Mouse (Mus musculus): ENCODE data around the gene Gja8.
A peak's percentile ranks its signal among the peaks of the same experiment; 100 is the strongest.

Gja8 gene

DNA sequence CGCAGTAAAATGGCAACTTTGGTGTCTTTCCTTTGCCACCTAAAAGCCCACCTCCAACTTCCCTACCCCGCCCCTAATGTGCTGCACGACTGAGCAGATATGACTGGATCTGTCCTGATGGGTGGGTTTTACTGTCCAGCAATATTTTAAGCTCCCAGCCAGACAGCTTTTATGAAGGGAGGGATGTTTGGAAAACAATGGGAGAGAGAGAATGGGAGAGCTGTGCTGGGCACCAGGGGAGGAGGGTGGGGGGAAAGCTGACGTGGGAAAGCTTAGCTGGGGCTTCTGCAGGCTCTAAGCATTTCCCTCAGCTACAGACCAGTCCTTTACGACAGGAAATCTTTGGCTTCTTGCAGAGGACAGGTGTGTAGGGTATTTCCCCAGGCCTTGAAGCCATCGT, at the start of gene Gja8:
TSS of gene Gja8 (minus strand) at position 101 of the 400 bp plus-strand sequence.
- no peak for DNase-seq (ENCODE audit: low spot score in 2 of 2)

GRCm38 (mm10) chr3:96974467-96974866, 48.6 kb upstream of the Gja8 start:
- no peak for DNase-seq (ENCODE audit: low spot score in 2 of 2)

DNA sequence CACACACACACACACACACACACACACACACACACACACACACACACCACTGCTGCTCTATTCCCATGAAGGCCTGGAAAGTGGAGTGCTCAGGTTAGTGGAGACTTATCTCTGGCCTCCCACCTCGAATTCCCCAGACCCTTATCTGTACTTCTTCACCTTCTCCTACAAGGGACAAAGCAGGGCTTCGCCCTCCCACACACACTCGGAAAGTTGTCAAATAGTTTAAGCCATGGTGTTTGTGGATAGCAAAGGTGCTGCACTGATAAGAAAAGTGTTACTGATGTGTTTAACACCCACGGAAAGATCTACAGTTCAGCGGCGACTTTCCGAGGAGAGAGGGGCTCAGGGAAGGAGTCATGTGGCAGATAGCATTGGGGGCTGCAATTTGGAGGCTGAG, 45.2 kb upstream of the Gja8 start:
- no peak for DNase-seq (ENCODE audit: low spot score in 2 of 2)

GRCm38 (mm10) chr3:96963088-96964034, 37.5 kb upstream of the Gja8 start:
- DNase-seq (ENCODE audit: low spot score in 2 of 2), result no peak

DNA sequence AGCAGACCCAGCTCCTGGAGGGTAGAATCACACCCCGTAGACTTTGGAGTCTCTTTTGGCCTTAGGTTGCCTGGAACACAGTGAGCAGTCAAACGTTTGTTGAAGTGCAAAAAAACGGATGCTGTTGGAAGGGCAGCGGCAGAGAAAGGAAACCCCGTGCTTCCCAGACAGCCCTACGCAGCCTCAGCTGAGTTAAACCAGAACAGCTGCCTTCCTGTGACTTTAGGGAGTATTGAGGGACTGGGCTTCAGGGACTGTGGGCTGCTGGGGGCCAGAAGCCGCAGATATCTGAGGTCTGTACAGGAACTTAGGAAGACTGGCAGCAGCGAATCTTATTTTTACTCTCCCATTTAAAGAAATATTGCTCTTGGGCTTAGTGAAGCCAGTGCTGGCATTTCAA, 34.8 kb upstream of the Gja8 start:
- no peak for DNase-seq (ENCODE audit: low spot score in 2 of 2)

DNA sequence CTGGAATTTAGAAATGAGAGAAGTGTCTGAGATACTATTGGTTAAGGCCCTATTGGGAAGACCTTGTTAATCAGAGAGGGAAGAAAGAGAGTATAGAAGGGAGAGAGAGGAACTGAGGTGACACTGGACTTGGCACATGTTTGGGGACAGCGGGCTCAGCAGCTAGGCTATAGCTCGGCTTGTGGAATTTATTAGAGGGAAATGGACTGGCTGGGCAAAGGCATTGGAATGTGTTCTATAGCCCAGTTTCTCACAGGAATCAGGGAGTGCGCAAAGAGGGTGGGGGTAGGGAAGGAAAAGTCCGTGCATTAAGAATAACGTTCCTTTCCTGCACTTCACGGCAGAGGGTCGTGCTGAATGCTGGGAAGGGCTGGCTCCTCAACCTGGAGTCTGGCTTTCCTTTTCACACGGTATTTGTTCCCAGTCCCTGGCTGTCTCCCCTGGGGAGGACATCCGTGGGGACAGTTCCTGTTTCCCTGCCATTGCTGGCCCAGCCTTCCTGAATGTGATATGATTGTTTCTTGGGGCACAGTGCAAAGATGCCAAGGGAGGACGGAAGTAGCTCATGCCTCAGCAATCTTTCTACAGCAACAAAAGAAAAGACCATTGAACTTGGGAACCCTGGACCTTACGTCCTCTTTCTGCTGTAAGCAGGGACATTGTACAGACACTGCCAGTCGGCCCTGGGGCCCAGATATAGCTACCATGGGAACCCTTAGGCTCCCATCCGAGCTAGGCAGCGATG, 27.8 kb upstream of the Gja8 start:
- DNase-seq (ENCODE audit: low spot score in 2 of 2), result no peak

- DNase-seq (ENCODE audit: low spot score in 2 of 2), result no peak
These were observed 16.9 kb upstream of the Gja8 start for GRCm38 (mm10) chr3:96942706-96943105.

- peak; percentile 73 to 83 for DNase-seq (ENCODE audit: low spot score in 2 of 2)
These were observed 12.9 kb upstream of the Gja8 start for GRCm38 (mm10) chr3:96938738-96939137.

DNA sequence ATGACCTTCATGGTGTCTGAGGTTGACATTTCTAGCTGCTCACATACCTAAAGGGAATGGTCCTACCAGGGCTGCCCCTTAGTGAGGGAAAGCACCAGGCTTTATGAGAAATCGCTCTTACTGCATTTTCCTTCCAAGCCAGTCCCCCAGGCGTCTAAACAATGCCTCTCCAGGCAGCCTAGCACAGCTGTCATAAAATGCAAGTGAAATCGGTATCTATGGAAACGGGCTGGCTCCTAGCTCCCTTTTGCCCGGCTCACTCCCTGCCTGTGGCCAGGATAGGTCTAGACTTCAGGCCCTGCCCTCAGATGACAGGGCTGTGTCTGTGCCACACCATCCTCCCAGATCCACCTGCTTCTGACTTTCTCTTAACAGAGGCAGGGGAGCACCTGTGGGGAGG, 11.8 kb upstream of the Gja8 start:
- no peak for DNase-seq (ENCODE audit: low spot score in 2 of 2)

- no peak for DNase-seq (ENCODE audit: low spot score in 2 of 2)
These were observed 10.4 kb upstream of the Gja8 start for GRCm38 (mm10) chr3:96936241-96936640.

GRCm38 (mm10) chr3:96931261-96931681, 5.5 kb upstream of the Gja8 start:
- no peak for DNase-seq (ENCODE audit: low spot score in 2 of 2)

DNA sequence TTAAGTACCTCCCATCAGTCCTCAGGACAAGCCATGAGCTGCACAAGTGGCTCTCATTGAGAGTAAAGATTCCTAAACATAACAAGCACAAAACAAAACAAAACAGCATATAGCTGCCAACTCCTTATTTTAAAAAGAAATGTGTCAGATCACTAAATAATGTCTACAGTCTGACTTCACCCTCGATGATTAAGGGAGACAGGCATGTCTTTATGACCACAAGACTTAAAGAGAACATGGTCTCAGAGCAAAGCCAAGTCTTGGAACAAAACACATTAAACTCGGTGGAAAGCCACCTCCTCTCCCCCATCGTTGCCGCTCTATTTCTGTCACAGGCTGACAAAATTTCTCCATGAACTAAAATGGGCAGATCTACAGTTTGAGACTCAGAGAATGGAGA, 1.2 kb downstream of the Gja8 start:
- no peak for DNase-seq (ENCODE audit: low spot score in 2 of 2)

DNA sequence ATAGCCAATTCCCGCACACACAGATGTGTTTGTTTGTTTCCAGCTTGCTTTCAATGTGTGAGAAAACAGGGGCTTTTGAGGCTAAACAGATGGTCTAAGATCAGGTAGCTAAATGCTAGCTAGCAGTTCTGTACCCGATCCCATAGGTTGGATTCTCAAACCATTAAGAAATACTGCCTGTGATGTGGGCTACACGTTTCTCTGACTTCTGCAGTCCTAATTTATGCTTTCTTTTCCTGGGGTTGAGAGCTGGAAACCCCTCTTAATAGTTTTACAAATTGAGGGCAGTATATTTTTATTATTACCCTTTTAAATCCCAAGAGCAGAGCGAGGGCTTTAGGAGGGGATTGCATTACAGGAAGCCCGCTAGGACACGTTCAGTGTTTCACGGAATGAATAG, 4.8 kb downstream of the Gja8 start:
- DNase-seq (ENCODE audit: low spot score in 2 of 2), result no peak

GRCm38 (mm10) chr3:96905592-96905991, 20.2 kb downstream of the Gja8 start:
- no peak for DNase-seq (ENCODE audit: low spot score in 2 of 2)

DNA sequence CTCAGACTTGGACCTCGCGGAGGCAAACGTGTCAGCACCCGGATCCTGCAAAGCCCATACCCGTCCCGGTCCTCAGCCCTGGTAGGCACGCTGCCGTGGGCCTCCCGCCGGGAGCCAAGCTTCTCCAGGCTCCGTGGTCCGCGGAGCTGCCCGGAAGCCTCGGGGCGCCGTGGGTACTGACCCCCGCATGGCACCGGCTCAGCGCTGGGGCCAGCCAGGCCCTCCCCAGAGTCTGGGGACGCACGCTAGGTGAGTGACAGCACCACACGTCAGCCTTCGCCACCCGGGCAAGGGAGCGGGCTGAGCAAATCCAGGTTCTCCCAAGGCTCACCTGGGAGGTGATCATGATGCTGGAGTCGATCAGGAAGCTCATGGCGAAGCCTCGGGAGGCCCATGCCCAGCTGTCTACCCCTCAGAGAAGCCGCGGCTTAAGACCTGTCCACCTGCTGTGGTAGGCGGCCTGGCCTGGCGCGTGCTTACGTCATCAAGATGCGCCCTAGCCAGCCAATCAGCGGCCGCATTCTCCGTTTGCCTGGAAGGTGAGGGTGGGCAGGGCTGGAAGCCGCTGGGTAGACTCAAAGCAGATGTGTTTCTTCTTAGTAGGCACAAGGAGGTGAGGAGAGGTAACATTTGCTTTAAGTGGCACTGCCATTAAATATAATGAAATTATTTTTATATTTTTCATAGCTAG, 20.8 kb downstream of the Gja8 start, which contains the start of gene Gpr89:
TSS of gene Gpr89 (minus strand) at position 496 of the 691 bp plus-strand sequence.
- DNase-seq (ENCODE audit: low spot score in 2 of 2), result peak; percentile 93

DNA sequence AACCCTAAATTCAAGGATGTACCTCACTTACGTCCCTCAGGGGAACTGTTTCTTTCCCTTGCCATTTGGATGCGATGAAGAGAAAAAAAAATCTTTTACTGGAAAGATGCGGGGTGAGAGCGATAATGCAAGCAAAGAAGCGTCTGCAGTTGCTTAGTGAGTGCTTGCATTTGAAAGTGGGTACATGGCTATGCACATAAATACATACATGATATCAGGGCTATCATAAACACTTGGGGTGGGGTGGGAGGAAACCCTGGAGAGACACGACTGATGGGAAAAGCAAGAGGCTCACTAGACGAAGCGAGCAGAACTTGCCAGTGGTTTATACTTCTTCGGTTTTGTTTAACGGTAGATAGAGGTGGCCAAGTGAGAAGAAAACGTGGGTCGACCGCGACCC, 21.4 kb downstream of the Gja8 start, which contains the start of gene Gja5:
TSS of gene Gja5 (plus strand) at position 301 of the 400 bp plus-strand sequence.
- DNase-seq (ENCODE audit: low spot score in 2 of 2), result no peak

DNA sequence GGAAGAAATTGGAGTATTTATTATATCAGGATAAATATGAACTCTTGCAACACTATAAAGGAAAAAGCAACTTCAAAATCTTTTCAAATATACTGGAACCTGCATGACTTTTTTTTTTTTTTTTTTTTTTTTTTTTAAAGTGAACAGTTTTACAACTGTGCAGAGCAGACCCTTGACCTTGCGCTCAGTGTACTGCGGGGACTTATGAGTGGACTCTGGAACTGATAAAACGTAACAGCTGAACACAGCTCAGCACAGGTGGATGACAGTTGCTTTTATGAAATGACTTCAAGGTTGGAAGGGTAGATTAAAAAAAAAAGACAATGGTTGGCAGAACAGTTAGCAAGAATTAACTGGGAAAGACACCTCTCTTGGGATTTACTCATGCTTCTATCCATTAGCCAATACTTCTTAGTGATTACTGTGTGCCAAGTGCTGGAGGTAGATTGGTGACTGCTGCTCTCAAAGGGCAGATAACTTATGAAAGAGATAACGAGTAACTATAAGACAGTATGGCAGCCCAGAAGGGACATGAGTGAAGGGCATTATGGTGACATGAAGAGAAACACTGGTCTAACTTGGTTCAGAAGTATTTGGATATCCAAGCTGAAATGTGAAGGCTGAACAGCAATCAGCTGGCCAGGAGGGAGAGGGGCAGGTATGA, 23.4 kb downstream of the Gja8 start:
- DNase-seq (ENCODE audit: low spot score in 2 of 2), result no peak

GRCm38 (mm10) chr3:96883690-96884089, 42.1 kb downstream of the Gja8 start:
- DNase-seq (ENCODE audit: low spot score in 2 of 2), result no peak

DNA sequence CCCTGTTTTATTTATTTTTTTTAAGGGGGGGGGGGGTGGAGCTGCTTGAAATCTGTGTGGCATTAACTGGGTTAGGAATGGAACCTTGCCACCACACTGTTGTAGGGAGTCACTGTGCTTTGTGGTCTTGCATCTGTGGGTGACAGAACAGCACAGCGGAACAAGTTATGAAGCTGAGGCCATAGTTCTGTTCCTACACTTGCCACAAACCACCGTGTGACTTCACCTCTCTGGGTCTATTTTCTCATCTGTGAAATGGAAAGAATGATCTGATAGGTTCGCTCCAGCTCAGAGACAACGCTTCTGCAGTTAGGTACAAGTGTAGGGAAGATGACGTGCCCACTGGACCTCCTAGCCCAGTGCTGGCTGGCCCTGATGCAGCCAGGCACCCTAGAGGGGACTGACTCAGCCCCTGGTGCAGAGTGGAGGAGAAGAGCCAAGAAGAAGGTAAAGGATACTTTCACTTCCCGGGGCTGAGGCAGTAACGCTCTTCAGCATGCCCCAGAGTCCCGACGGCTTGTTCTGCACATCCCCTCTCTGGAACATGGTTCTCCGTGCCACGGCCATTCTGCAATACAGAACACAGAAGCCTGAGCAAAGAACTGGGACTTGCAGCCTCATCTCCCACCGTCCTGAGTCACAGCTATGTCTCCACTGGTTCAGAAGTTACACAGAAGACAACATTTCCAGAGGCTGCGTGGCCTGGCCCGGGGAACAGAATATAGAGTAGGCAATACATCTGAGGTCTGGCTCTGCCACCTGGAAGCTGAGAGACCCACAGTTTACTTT, 43.6 kb downstream of the Gja8 start:
- DNase-seq (ENCODE audit: low spot score in 2 of 2), result no peak

- peak in 1 of 2 experiments; percentile 25 for DNase-seq (ENCODE audit: low spot score in 2 of 2)
These were observed 44.3 kb downstream of the Gja8 start for GRCm38 (mm10) chr3:96881557-96881956.

DNA sequence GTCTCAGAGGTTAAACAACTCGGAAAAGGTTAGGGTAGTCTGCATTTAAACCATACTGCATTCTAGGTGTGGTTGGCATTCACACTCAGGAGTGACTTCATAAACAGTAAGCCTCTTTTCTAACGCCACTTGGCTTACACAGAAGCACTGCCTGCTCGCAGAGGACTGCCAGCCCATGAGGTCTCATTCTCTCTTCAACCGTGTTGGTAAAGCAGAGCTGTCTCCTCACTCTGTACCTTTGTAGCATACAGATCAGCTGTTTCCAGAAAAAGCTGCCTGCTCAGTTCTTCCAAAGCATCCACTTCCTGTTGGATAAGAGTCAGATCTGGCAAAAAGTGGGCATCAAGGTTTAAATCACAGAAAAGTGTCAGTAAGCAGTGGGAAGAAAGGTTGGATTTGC, 45.4 kb downstream of the Gja8 start:
- no peak for DNase-seq (ENCODE audit: low spot score in 2 of 2)

Measured in right cerebral cortex, postnatal 36 days (tissue).